Mouse (Mus musculus): ENCODE measurements around the gene Gm6904. TPM values are rescaled to one million over a fixed set of nuclear protein-coding genes. Genes with fewer than 3 reads are reported as not detected.
"Not testable (repeated sequence)": the region's sequence is repeated elsewhere in the genome, so short reads cannot be mapped to it uniquely, and the experiment has no call there.

Gm6904 gene
- polyA plus RNA-seq (2015; fragmentation: Nextera tagmentation; extraction: Ambion mirVana): not detected in 2 replicates

GRCm38 (mm10) chr14:59260056-59260455 lies at the start of gene Gm6904:
TSS of gene Gm6904 (minus strand) at chr14:59260216.
- Histone ChIP-seq H3K27me3 (no peaks in the 10 kb centered on the region), H3K36me3 (no peaks in the 10 kb centered on the region), H3K4me3 (replicated peaks) (no peak within 1 kb of the TSS), H3K9me3 (no peaks in the 10 kb centered on the region), H3K4me1 (replicated peaks) (no peaks in the 10 kb centered on the region), H3K27ac (no peak within 1 kb of the TSS), H3K9ac (replicated peaks) (no peak within 1 kb of the TSS), H3K4me2 (replicated peaks) (no peak within 1 kb of the TSS)
- WGBS: 81% methylated on average over 3 of the region's 3 CpGs
- no peak for ATAC-seq

- H3K9me3 ChIP-seq; H3K9ac ChIP-seq (replicated peaks); H3K27me3 ChIP-seq; H3K4me1 ChIP-seq (replicated peaks); H3K4me3 ChIP-seq (replicated peaks); H3K4me2 ChIP-seq (replicated peaks); H3K36me3 ChIP-seq; ATAC-seq; H3K27ac ChIP-seq: not testable (repeated sequence)
- WGBS: 67% methylated on average over 1 of the region's 1 CpGs
Measured at GRCm38 (mm10) chr14:59297391-59297790, 37.4 kb upstream of the Gm6904 start, which contains the start of gene Phf11a. TSS of gene Phf11a (minus strand) at chr14:59297522.

- H3K27ac ChIP-seq; H3K4me1 ChIP-seq (replicated peaks); H3K9ac ChIP-seq (replicated peaks); H3K27me3 ChIP-seq; H3K9me3 ChIP-seq; H3K36me3 ChIP-seq; ATAC-seq; H3K4me2 ChIP-seq (replicated peaks); H3K4me3 ChIP-seq (replicated peaks): not testable (repeated sequence)
Measured at GRCm38 (mm10) chr14:59291769-59292168, 31.8 kb upstream of the Gm6904 start.

GRCm38 (mm10) chr14:59274961-59275360 lies 14.9 kb upstream of the Gm6904 start:
- WGBS: 92% methylated on average over 4 of the region's 4 CpGs
- ATAC-seq; H3K4me1 ChIP-seq (replicated peaks); H3K36me3 ChIP-seq; H3K27me3 ChIP-seq; H3K4me3 ChIP-seq (replicated peaks); H3K4me2 ChIP-seq (replicated peaks); H3K27ac ChIP-seq; H3K9me3 ChIP-seq; H3K9ac ChIP-seq (replicated peaks): not testable (repeated sequence)

GRCm38 (mm10) chr14:59255861-59256260 lies 4.2 kb downstream of the Gm6904 start:
- not testable (repeated sequence) for H3K4me3 ChIP-seq (replicated peaks); H3K27me3 ChIP-seq; H3K9ac ChIP-seq (replicated peaks); H3K27ac ChIP-seq; ATAC-seq; H3K9me3 ChIP-seq; H3K36me3 ChIP-seq; H3K4me1 ChIP-seq (replicated peaks); H3K4me2 ChIP-seq (replicated peaks)
- WGBS: 95% methylated on average over 1 of the region's 1 CpGs

- WGBS: 75% methylated on average over 5 of the region's 5 CpGs
Measured at GRCm38 (mm10) chr14:59250350-59250749, 9.7 kb downstream of the Gm6904 start.

GRCm38 (mm10) chr14:59233635-59234034 lies 26.4 kb downstream of the Gm6904 start:
- no peak overlapping the region for H3K4me2 ChIP-seq (replicated peaks)
- H3K4me1 ChIP-seq (replicated peaks): no peaks in the 10 kb centered on the region
- no peak overlapping the region for H3K27ac ChIP-seq
- no peak for ATAC-seq
- 97% methylated on average over 9 of the region's 9 CpGs for WGBS
- H3K9me3 ChIP-seq: peaks cover 4% of the 10 kb centered on the region; the same call in 1 of the 2 replicates
- H3K36me3 ChIP-seq: peaks cover 94% of the 10 kb centered on the region
- H3K27me3 ChIP-seq: no peaks in the 10 kb centered on the region
- no peak overlapping the region for H3K4me3 ChIP-seq (replicated peaks)
- H3K9ac ChIP-seq (replicated peaks): no peak overlapping the region

More at GRCm38 (mm10) chr14:59250350-59250749, 9.7 kb downstream of the Gm6904 start:
- not testable (repeated sequence) for H3K9me3 ChIP-seq; H3K36me3 ChIP-seq; H3K27me3 ChIP-seq; H3K4me2 ChIP-seq (replicated peaks); ATAC-seq; H3K27ac ChIP-seq; H3K9ac ChIP-seq (replicated peaks); H3K4me3 ChIP-seq (replicated peaks); H3K4me1 ChIP-seq (replicated peaks)

GRCm38 (mm10) chr14:59232003-59232402 lies 28.0 kb downstream of the Gm6904 start:
- Histone ChIP-seq H3K4me1 (replicated peaks) (no peaks in the 10 kb centered on the region), H3K9ac (replicated peaks) (no peak overlapping the region), H3K27ac (no peak overlapping the region), H3K27me3 (no peaks in the 10 kb centered on the region), H3K36me3 (peaks cover 94% of the 10 kb centered on the region), H3K4me2 (replicated peaks) (no peak overlapping the region), H3K4me3 (replicated peaks) (no peak overlapping the region), H3K9me3 (no peaks in the 10 kb centered on the region)
- no peak for ATAC-seq
- 75% methylated on average over 5 of the region's 5 CpGs for WGBS

GRCm38 (mm10) chr14:59230331-59230966 lies 29.6 kb downstream of the Gm6904 start:
- H3K36me3 ChIP-seq: peaks cover 95% of the 10 kb centered on the region
- 88% methylated on average over 21 of the region's 21 CpGs for WGBS
- ATAC-seq: no peak

GRCm38 (mm10) chr14:59229822-59230221 lies 30.2 kb downstream of the Gm6904 start:
- ATAC-seq: no peak
- WGBS: 96% methylated on average over 3 of the region's 3 CpGs
- Histone ChIP-seq H3K4me1 (replicated peaks) (no peaks in the 10 kb centered on the region), H3K27me3 (no peaks in the 10 kb centered on the region), H3K9ac (replicated peaks) (no peak overlapping the region), H3K4me3 (replicated peaks) (no peak overlapping the region), H3K36me3 (peaks cover 94% of the 10 kb centered on the region), H3K9me3 (no peaks in the 10 kb centered on the region), H3K4me2 (replicated peaks) (no peak overlapping the region), H3K27ac (no peak overlapping the region)

More at GRCm38 (mm10) chr14:59230331-59230966, 29.6 kb downstream of the Gm6904 start:
- no peaks in the 10 kb centered on the region for H3K9me3 ChIP-seq
- H3K4me2 ChIP-seq (replicated peaks): no peak overlapping the region
- no peaks in the 10 kb centered on the region for H3K27me3 ChIP-seq
- H3K4me1 ChIP-seq (replicated peaks): no peaks in the 10 kb centered on the region
- no peak overlapping the region for H3K4me3 ChIP-seq (replicated peaks)
- no peak overlapping the region for H3K27ac ChIP-seq
- H3K9ac ChIP-seq (replicated peaks): no peak overlapping the region

- Histone ChIP-seq H3K9ac (replicated peaks) (no peak overlapping the region), H3K36me3 (peaks cover 93% of the 10 kb centered on the region), H3K4me1 (replicated peaks) (no peaks in the 10 kb centered on the region), H3K9me3 (no peaks in the 10 kb centered on the region), H3K27me3 (no peaks in the 10 kb centered on the region), H3K4me2 (replicated peaks) (no peak overlapping the region), H3K4me3 (replicated peaks) (no peak overlapping the region), H3K27ac (no peak overlapping the region)
- no peak for ATAC-seq
- WGBS: 96% methylated on average over 11 of the region's 11 CpGs
Measured at GRCm38 (mm10) chr14:59226240-59226639, 33.8 kb downstream of the Gm6904 start.

- peaks cover 88% of the 10 kb centered on the region for H3K36me3 ChIP-seq
- WGBS: 89% methylated on average over 3 of the region's 3 CpGs
- H3K4me3 ChIP-seq (replicated peaks): no peak overlapping the region
- no peaks in the 10 kb centered on the region for H3K4me1 ChIP-seq (replicated peaks)
- no peak overlapping the region for H3K9ac ChIP-seq (replicated peaks)
- H3K4me2 ChIP-seq (replicated peaks): no peak overlapping the region
- no peak for ATAC-seq
- H3K9me3 ChIP-seq: no peaks in the 10 kb centered on the region
- no peak overlapping the region for H3K27ac ChIP-seq
- H3K27me3 ChIP-seq: no peaks in the 10 kb centered on the region
Measured at GRCm38 (mm10) chr14:59219241-59219640, 40.8 kb downstream of the Gm6904 start.

GRCm38 (mm10) chr14:59209816-59210215 lies 50.2 kb downstream of the Gm6904 start:
- peaks cover 27% of the 10 kb centered on the region for H3K36me3 ChIP-seq
- 97% methylated on average over 2 of the region's 2 CpGs for WGBS
- H3K4me1 ChIP-seq (replicated peaks): peaks cover 32% of the 10 kb centered on the region
- no peak overlapping the region for H3K4me2 ChIP-seq (replicated peaks)
- H3K9me3 ChIP-seq: no peaks in the 10 kb centered on the region
- ATAC-seq: no peak
- no peak overlapping the region for H3K9ac ChIP-seq (replicated peaks)
- H3K27me3 ChIP-seq: no peaks in the 10 kb centered on the region
- no peak overlapping the region for H3K4me3 ChIP-seq (replicated peaks)
- no peak overlapping the region for H3K27ac ChIP-seq

Data from midbrain, embryonic 13.5 days (tissue).